Comparison of ENCODE assay signal across 25 mouse cellular contexts in genomic region chr17:29545241-29545640, GRCm38 (mm10). TPM values are rescaled to one million over a fixed set of nuclear protein-coding genes. Genes with fewer than 3 reads are reported as not detected.
DNase-seq lines count a peak whose midpoint lies in the region; ATAC-seq lines count a peak whose summit lies in the region.
"Had no signal": no experiment of that assay in that cellular context is flagged by ENCODE, and none has a peak within 500 bp of the region (broad histone marks: within the 10 kb centered on the region; RNA-seq: fewer than 3 reads in every experiment).

No protein-coding gene starts in this region.

- H3K9ac ChIP-seq in kidney, embryonic 14.5 days (ENCODE audit: low read depth, low read length) = no peak overlapping the region
- no peak overlapping the region for H3K9ac ChIP-seq in kidney, embryonic 15.5 days
- no peak overlapping the region for H3K9ac ChIP-seq in midbrain, embryonic 13.5 days (replicated peaks)
- H3K9ac ChIP-seq: embryonic facial prominence, embryonic 12.5 days; heart, embryonic 15.5 days had no signal

- no peak for ATAC-seq in kidney, embryonic 14.5 days (ENCODE audit: low FRiP score, low TSS enrichment)
- ATAC-seq in kidney, embryonic 15.5 days (replicated peaks; ENCODE audit: low FRiP score) = no peak
- no peak for ATAC-seq in granulocyte monocyte progenitor cell, adult 5-6 weeks (replicated peaks; ENCODE audit: poor library complexity, severe bottlenecking)
- no peak for ATAC-seq in midbrain, embryonic 13.5 days
- ATAC-seq: forebrain, embryonic 16.5 days had no signal

- H3K9me3 ChIP-seq in kidney, embryonic 14.5 days (ENCODE audit: control insufficient read depth, low read length) = no peaks in the 10 kb centered on the region
- no peaks in the 10 kb centered on the region for H3K9me3 ChIP-seq in kidney, embryonic 15.5 days (replicated peaks)
- H3K9me3 ChIP-seq in midbrain, embryonic 13.5 days = no peaks in the 10 kb centered on the region
- H3K9me3 ChIP-seq: embryonic facial prominence, embryonic 12.5 days; heart, embryonic 15.5 days had no signal

- no peak overlapping the region for H3K4me3 ChIP-seq in kidney, embryonic 14.5 days (ENCODE audit: low read length)
- no peak overlapping the region for H3K4me3 ChIP-seq in kidney, embryonic 15.5 days (replicated peaks)
- H3K4me3 ChIP-seq in midbrain, embryonic 13.5 days (replicated peaks) = no peak overlapping the region
- H3K4me3 ChIP-seq: embryonic facial prominence, embryonic 12.5 days; heart, adult 2 months; heart, embryonic 15.5 days had no signal

- 90% methylated on average over 5 of the region's 5 CpGs for WGBS in kidney, embryonic 14.5 days
- WGBS in kidney, embryonic 15.5 days = 87% methylated on average over 5 of the region's 5 CpGs
- WGBS in midbrain, embryonic 13.5 days = 96% methylated on average over 5 of the region's 5 CpGs

- H3K27me3 ChIP-seq in kidney, embryonic 14.5 days (ENCODE audit: control insufficient read depth, insufficient read depth, low read length) = no peaks in the 10 kb centered on the region
- H3K27me3 ChIP-seq in kidney, embryonic 15.5 days = no peaks in the 10 kb centered on the region
- 0 out of 2 replicates have a peak, but pooled peaks cover 2% of the 10 kb centered on the region for H3K27me3 ChIP-seq in midbrain, embryonic 13.5 days
- H3K27me3 ChIP-seq: embryonic facial prominence, embryonic 12.5 days; heart, embryonic 15.5 days had no signal

- no peaks in the 10 kb centered on the region for H3K36me3 ChIP-seq in kidney, embryonic 14.5 days (ENCODE audit: control insufficient read depth, insufficient read depth, low read length)
- no peaks in the 10 kb centered on the region for H3K36me3 ChIP-seq in kidney, embryonic 15.5 days
- no peaks in the 10 kb centered on the region for H3K36me3 ChIP-seq in midbrain, embryonic 13.5 days
- H3K36me3 ChIP-seq: embryonic facial prominence, embryonic 12.5 days; heart, embryonic 15.5 days had no signal

- H3K4me1 ChIP-seq in kidney, embryonic 14.5 days (ENCODE audit: control insufficient read depth, insufficient read depth, low read length) = 0 out of 2 replicates have a peak, but pooled peaks cover 2% of the 10 kb centered on the region
- peaks cover 14% of the 10 kb centered on the region for H3K4me1 ChIP-seq in kidney, embryonic 15.5 days
- H3K4me1 ChIP-seq in midbrain, embryonic 13.5 days (replicated peaks) = peaks cover 3% of the 10 kb centered on the region

- H3K4me2 ChIP-seq in kidney, embryonic 14.5 days (replicated peaks; ENCODE audit: low read depth, low read length) = no peak overlapping the region
- no peak overlapping the region for H3K4me2 ChIP-seq in kidney, embryonic 15.5 days
- no peak overlapping the region for H3K4me2 ChIP-seq in midbrain, embryonic 13.5 days (replicated peaks)
- H3K4me2 ChIP-seq: embryonic facial prominence, embryonic 12.5 days; heart, embryonic 11.5 days; heart, embryonic 15.5 days had no signal

- peak; percentile 45 for DNase-seq in kidney, adult 18-20 months
- peak; percentile 58 to 77 for DNase-seq in kidney, postnatal 25 days
- no peak for DNase-seq in natural killer cell, adult 2 months (ENCODE audit: low spot score in 2 of 2)
- DNase-seq: adrenal gland, postnatal 14 days; cerebellum, adult 11-12 months; cerebellum, adult 9-10 months; cerebellum, postnatal 25 days; gastrocnemius, postnatal 10 days; heart, adult 2 months; heart, postnatal 14 days had no signal

- H3K27ac ChIP-seq in kidney, embryonic 14.5 days (ENCODE audit: low read depth, low read length) = no peak overlapping the region
- 0 out of 2 replicates have a peak overlapping the region, but pooled peaks have one; percentile 18 for H3K27ac ChIP-seq in kidney, embryonic 15.5 days
- no peak overlapping the region for H3K27ac ChIP-seq in midbrain, embryonic 13.5 days
- H3K27ac ChIP-seq: embryonic facial prominence, embryonic 12.5 days; heart, adult 2 months; heart, embryonic 15.5 days had no signal

RNA-seq across cellular contexts. Expression of gene Gm17657, which starts 4.2 kb away (rescaled TPM):
- polyA plus RNA-seq in kidney, embryonic 14.5 days (2014; fragmentation: Nextera tagmentation; extraction: Ambion mirVana) = not detected in 2 replicates
- polyA plus RNA-seq in kidney, embryonic 15.5 days (2015; fragmentation: Nextera tagmentation; extraction: Ambion mirVana) = not detected in 2 replicates
- 0.47 TPM in 1 of 2 replicates, not detected in the other for total RNA-seq in granulocyte monocyte progenitor cell, adult 5-6 weeks (2014; fragmentation: Nextera tagmentation)
- total RNA-seq in granulocyte monocyte progenitor cell, adult 5-6 weeks (2017) = not detected in 2 replicates
- not detected in 2 replicates for polyA plus RNA-seq in midbrain, embryonic 13.5 days (2015; fragmentation: Nextera tagmentation; extraction: Ambion mirVana)
- total RNA-seq: adrenal gland, adult 18-20 months; adrenal gland, postnatal 14 days; gastrocnemius, postnatal 10 days; gastrocnemius, postnatal 4 days; heart, adult 2 months; heart, postnatal 14 days had no signal
- polyA plus RNA-seq: C2C12; cortical plate, adult 2 months; embryonic facial prominence, embryonic 12.5 days; forebrain, embryonic 11.5 days; forebrain, embryonic 16.5 days; frontal cortex, adult 2 months; heart, adult 2 months; heart, embryonic 11.5 days; heart, embryonic 15.5 days; hindbrain, embryonic 11.5 days had no signal

RNA-seq across cellular contexts. Expression of gene Tbc1d22b, which starts 4.3 kb away (rescaled TPM):
- polyA plus RNA-seq in kidney, embryonic 14.5 days (2014; fragmentation: Nextera tagmentation; extraction: Ambion mirVana) = 11.5 and 18.5 TPM in 2 replicates
- polyA plus RNA-seq in kidney, embryonic 15.5 days (2015; fragmentation: Nextera tagmentation; extraction: Ambion mirVana) = 16.7 and 19.3 TPM in 2 replicates
- 24.8 and 34.1 TPM in 2 replicates for total RNA-seq in granulocyte monocyte progenitor cell, adult 5-6 weeks (2014; fragmentation: Nextera tagmentation)
- 8.3 and 10.2 TPM in 2 replicates for total RNA-seq in granulocyte monocyte progenitor cell, adult 5-6 weeks (2017)
- polyA plus RNA-seq in midbrain, embryonic 13.5 days (2015; fragmentation: Nextera tagmentation; extraction: Ambion mirVana) = 22.1 and 26.1 TPM in 2 replicates

RNA-seq across cellular contexts. Expression of gene Tmem217, which starts 6.9 kb away (rescaled TPM):
- 0.42 and 0.76 TPM in 2 replicates for polyA plus RNA-seq in kidney, embryonic 14.5 days (2014; fragmentation: Nextera tagmentation; extraction: Ambion mirVana)
- polyA plus RNA-seq in kidney, embryonic 15.5 days (2015; fragmentation: Nextera tagmentation; extraction: Ambion mirVana) = 0.80 and 1.2 TPM in 2 replicates
- not detected in 2 replicates for total RNA-seq in granulocyte monocyte progenitor cell, adult 5-6 weeks (2014; fragmentation: Nextera tagmentation)
- total RNA-seq in granulocyte monocyte progenitor cell, adult 5-6 weeks (2017) = not detected in 2 replicates
- 1.1 and 2.2 TPM in 2 replicates for polyA plus RNA-seq in midbrain, embryonic 13.5 days (2015; fragmentation: Nextera tagmentation; extraction: Ambion mirVana)
- total RNA-seq: adrenal gland, adult 18-20 months; adrenal gland, postnatal 14 days; gastrocnemius, postnatal 10 days; gastrocnemius, postnatal 4 days; heart, adult 2 months; heart, postnatal 14 days had no signal
- polyA plus RNA-seq: C2C12; heart, adult 2 months had no signal

RNA-seq across cellular contexts. Expression of gene Pim1, which starts 54.7 kb away (rescaled TPM):
- polyA plus RNA-seq in kidney, embryonic 14.5 days (2014; fragmentation: Nextera tagmentation; extraction: Ambion mirVana) = 12.6 and 15.6 TPM in 2 replicates
- polyA plus RNA-seq in kidney, embryonic 15.5 days (2015; fragmentation: Nextera tagmentation; extraction: Ambion mirVana) = 17.8 and 17.9 TPM in 2 replicates
- total RNA-seq in granulocyte monocyte progenitor cell, adult 5-6 weeks (2014; fragmentation: Nextera tagmentation) = 33.0 and 59.6 TPM in 2 replicates
- total RNA-seq in granulocyte monocyte progenitor cell, adult 5-6 weeks (2017) = 89.9 and 94.0 TPM in 2 replicates
- 13.4 and 15.4 TPM in 2 replicates for polyA plus RNA-seq in midbrain, embryonic 13.5 days (2015; fragmentation: Nextera tagmentation; extraction: Ambion mirVana)

Comparison
In these comparisons a context has a peak if more than half of its experiments do, and no peak if none do; other contexts are left out.
1. DNase-seq: peak in kidney, adult 18-20 months (single experiment) and kidney, postnatal 25 days (2 of 2); none in natural killer cell, adult 2 months (0 of 2).